Mouse (Mus musculus) hindbrain, embryonic 14.5 days (tissue): ENCODE results near the gene Rgl1. TPM values are rescaled to one million over a fixed set of nuclear protein-coding genes. Genes with fewer than 3 reads are reported as not detected.

Source experiments
- ATAC-seq: fragments of 200-750 bp; cut with Nextera tagmentation; 2 replicates; pipeline ENCODE4 v1.8.0; 2017; ENCODE audit warnings: moderate number of reproducible peaks, mild to moderate bottlenecking, moderate TSS enrichment, moderate library complexity; ENCODE audit not compliant: low FRiP score
- DNase-seq: peaks from one replicate; pipeline ENCODE4 v3.0.0-alpha.2; 2015; ENCODE audit warnings: low spot score
- H3K27ac ChIP-seq: fragments of 300-500 bp; sonication (generic); 2 replicates; pipeline ENCODE4 v1.5.1; 2014; ENCODE audit warnings: mild to moderate bottlenecking, moderate library complexity
- H3K27me3 ChIP-seq: fragments of 300-500 bp; sonication (generic); 2 replicates; pipeline ENCODE4 v1.6.1; 2014; ENCODE audit warnings: mild to moderate bottlenecking, low read length, mixed read lengths; ENCODE audit not compliant: control insufficient read depth, insufficient read depth
- H3K36me3 ChIP-seq: fragments of 300-500 bp; sonication (generic); replicated peaks from 2 replicates; pipeline ENCODE4 v1.6.1; 2014; ENCODE audit not compliant: control insufficient read depth, insufficient read depth
- H3K4me1 ChIP-seq: fragments of 300-500 bp; sonication (generic); replicated peaks from 2 replicates; pipeline ENCODE4 v1.6.1; 2014; ENCODE audit warnings: antibody characterized with exemption, low read length, mixed read lengths; ENCODE audit not compliant: control insufficient read depth, insufficient read depth
- H3K4me2 ChIP-seq: fragments of 300-500 bp; sonication (generic); replicated peaks from 2 replicates; pipeline ENCODE4 v1.6.1; 2014; ENCODE audit warnings: mild to moderate bottlenecking, moderate library complexity
- H3K4me3 ChIP-seq: fragments of 300-500 bp; sonication (generic); replicated peaks from 2 replicates; pipeline ENCODE4 v1.5.1; 2014; ENCODE audit warnings: mild to moderate bottlenecking, low read length
- H3K9ac ChIP-seq: fragments of 300-500 bp; sonication (generic); 2 replicates; pipeline ENCODE4 v1.6.1; 2014
- H3K9me3 ChIP-seq: fragments of 300-500 bp; sonication (generic); 2 replicates; pipeline ENCODE4 v1.6.1; 2016; ENCODE audit warnings: low read length; ENCODE audit not compliant: control insufficient read depth
- WGBS: fragments of 180-500 bp; shearing (Covaris S2); extraction: QIAGEN DNeasy Blood & Tissue Kit; methylation state at CpG from one replicate; pipeline ENCODE4 v1.1.7; 2014; 5-methylcytosine and 5-hydroxymethylcytosine counted together
- polyA plus RNA-seq: library from polyadenylated mRNA; unstranded; fragments of >200 nt; fragmentation: Nextera tagmentation; extraction: Ambion mirVana; gene quantifications from 2 replicates; pipeline ENCODE4 v1.2.1, GENCODE M21; 2014

The Rgl1 gene
- polyA plus RNA-seq, 1 experiment from 2014 or later, result 20.9 TPM

DNA sequence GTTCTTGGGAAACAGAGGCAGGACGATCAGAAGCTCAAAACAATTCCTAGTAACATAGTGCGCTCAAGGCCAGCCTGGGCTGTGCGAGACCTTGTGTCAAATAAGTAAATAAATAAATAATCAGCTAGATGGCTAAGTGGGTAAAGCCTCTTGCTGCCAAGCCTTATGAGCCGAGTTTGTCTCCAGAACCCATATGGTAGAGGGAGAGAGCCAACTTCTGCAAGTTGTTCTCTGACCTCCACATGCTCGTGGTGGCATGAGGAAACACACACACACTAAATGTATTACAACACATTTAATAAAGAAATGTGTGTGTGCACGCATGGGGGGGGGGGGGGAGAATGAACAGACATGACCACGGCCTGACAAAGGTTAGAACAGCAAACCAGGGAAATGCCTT is 126.8 kb downstream of the Rgl1 start:
- peaks cover 6% of the 10 kb centered on the region; the same call in 1 of the 2 replicates for H3K4me1 ChIP-seq
- H3K27me3 ChIP-seq, result no peaks in the 10 kb centered on the region
- H3K9ac ChIP-seq, result no peak overlapping the region
- DNase-seq, result no peak
- H3K9me3 ChIP-seq, result no peaks in the 10 kb centered on the region
- no peaks in the 10 kb centered on the region for H3K36me3 ChIP-seq
- no peak for ATAC-seq
- H3K27ac ChIP-seq, result no peak overlapping the region
- no peak overlapping the region for H3K4me2 ChIP-seq
- WGBS, result 88% methylated on average over 7 of the region's 7 CpGs
- no peak overlapping the region for H3K4me3 ChIP-seq

DNA sequence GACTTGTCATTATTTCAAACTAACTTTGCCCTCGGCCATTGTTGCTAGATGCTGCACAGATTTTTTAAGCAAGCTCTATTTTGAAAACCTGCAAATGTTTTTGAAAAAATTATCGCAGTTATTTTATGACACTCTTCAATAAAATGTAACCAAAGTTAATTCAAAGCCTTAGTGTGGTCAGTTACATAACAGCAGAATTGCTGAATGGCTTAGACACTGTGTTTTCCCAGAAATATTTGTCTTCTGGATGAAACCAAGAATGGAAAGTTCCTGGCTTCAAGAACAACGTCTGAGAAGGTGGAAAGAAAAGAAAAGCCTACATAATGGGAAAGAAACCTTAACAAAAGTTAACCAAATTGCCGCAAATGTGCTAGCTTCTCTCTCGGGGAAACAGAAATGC is 131.5 kb downstream of the Rgl1 start:
- H3K27ac ChIP-seq, result no peak overlapping the region
- H3K36me3 ChIP-seq, result no peaks in the 10 kb centered on the region
- ATAC-seq (no peak), DNase-seq (no peak)
- no peak overlapping the region for H3K4me2 ChIP-seq
- no peaks in the 10 kb centered on the region for H3K4me1 ChIP-seq
- H3K4me3 ChIP-seq, result no peak overlapping the region
- H3K27me3 ChIP-seq, result no peaks in the 10 kb centered on the region
- H3K9me3 ChIP-seq, result no peaks in the 10 kb centered on the region
- 62% methylated on average over 5 of the region's 5 CpGs for WGBS
- H3K9ac ChIP-seq, result no peak overlapping the region

- ATAC-seq (no peak), DNase-seq (no peak)
- Histone ChIP-seq H3K9me3 (no peaks in the 10 kb centered on the region), H3K4me1 (peaks cover 5% of the 10 kb centered on the region), H3K27me3 (no peaks in the 10 kb centered on the region), H3K36me3 (no peaks in the 10 kb centered on the region), H3K4me2 (no peak overlapping the region), H3K27ac (no peak overlapping the region), H3K9ac (no peak overlapping the region), H3K4me3 (no peak overlapping the region)
- 21% methylated on average over 3 of the region's 3 CpGs for WGBS
Measured at GRCm38 (mm10) chr1:152629780-152630179, 136.4 kb downstream of the Rgl1 start.

DNA sequence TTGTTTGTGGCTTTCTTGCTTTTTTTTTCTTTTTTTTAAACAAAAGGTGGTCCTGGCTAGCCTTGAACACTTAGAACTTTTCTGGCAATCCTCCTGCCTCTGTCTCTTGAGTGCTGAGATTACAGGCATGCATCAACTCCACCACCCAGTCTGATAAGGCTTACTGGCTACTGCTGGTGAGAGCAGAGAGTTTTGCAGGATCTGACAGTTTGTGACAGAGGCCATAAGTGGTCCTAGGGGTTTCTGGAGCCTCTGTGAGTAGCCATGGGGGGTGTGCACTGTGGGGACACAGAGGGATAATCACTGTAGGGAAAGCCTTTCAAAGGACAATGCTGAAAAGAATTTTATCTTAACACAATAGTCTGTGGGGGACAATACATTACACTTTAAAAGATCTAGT is 140.5 kb downstream of the Rgl1 start:
- H3K9ac ChIP-seq, result peak overlapping the region; percentile 58
- no peaks in the 10 kb centered on the region for H3K27me3 ChIP-seq
- H3K9me3 ChIP-seq, result no peaks in the 10 kb centered on the region
- ATAC-seq, result no peak
- H3K4me2 ChIP-seq, result peak overlapping the region; percentile 76
- DNase-seq, result no peak
- H3K27ac ChIP-seq, result 0 out of 2 replicates have a peak overlapping the region, but pooled peaks have one; percentile 73
- peaks cover 5% of the 10 kb centered on the region for H3K4me1 ChIP-seq
- H3K4me3 ChIP-seq, result peak overlapping the region; percentile 45
- H3K36me3 ChIP-seq, result no peaks in the 10 kb centered on the region

- Histone ChIP-seq H3K9me3 (no peaks in the 10 kb centered on the region), H3K27ac (peak overlapping the region; percentile 73), H3K9ac (peak overlapping the region; percentile 58), H3K36me3 (no peaks in the 10 kb centered on the region), H3K4me3 (peak overlapping the region; percentile 45), H3K27me3 (no peaks in the 10 kb centered on the region), H3K4me1 (peaks cover 5% of the 10 kb centered on the region), H3K4me2 (peak overlapping the region; percentile 76)
- under 1% methylated on average over 61 of the region's 61 CpGs for WGBS
- ATAC-seq (peak; percentile 87), DNase-seq (peak; percentile 77)
Measured at GRCm38 (mm10) chr1:152624644-152625454, 141.3 kb downstream of the Rgl1 start.

GRCm38 (mm10) chr1:152623375-152624270 is 142.5 kb downstream of the Rgl1 start:
- no peak for ATAC-seq
- H3K4me1 ChIP-seq, result peaks cover 5% of the 10 kb centered on the region
- peak overlapping the region; percentile 45 for H3K4me3 ChIP-seq
- WGBS, result 36% methylated on average over 12 of the region's 12 CpGs
- peak overlapping the region; percentile 73; the same call in 1 of the 2 replicates for H3K27ac ChIP-seq
- DNase-seq, result peak; percentile 33
- no peaks in the 10 kb centered on the region for H3K36me3 ChIP-seq
- H3K27me3 ChIP-seq, result no peaks in the 10 kb centered on the region
- H3K4me2 ChIP-seq, result peak overlapping the region; percentile 76
- peak overlapping the region; percentile 58; the same call in 1 of the 2 replicates for H3K9ac ChIP-seq
- no peaks in the 10 kb centered on the region for H3K9me3 ChIP-seq

- Histone ChIP-seq H3K4me3 (no peak overlapping the region), H3K9me3 (no peaks in the 10 kb centered on the region)
- 84% methylated on average over 9 of the region's 9 CpGs for WGBS
Measured at GRCm38 (mm10) chr1:152622765-152623211, 143.4 kb downstream of the Rgl1 start.

GRCm38 (mm10) chr1:152621624-152622023 is 144.5 kb downstream of the Rgl1 start:
- no peak for DNase-seq
- 93% methylated on average over 4 of the region's 4 CpGs for WGBS
- Histone ChIP-seq H3K4me3 (no peak overlapping the region), H3K27ac (no peak overlapping the region), H3K9me3 (no peaks in the 10 kb centered on the region), H3K4me2 (no peak overlapping the region), H3K4me1 (peaks cover 5% of the 10 kb centered on the region), H3K36me3 (no peaks in the 10 kb centered on the region), H3K27me3 (no peaks in the 10 kb centered on the region), H3K9ac (no peak overlapping the region)
- ATAC-seq, result no peak

More at GRCm38 (mm10) chr1:152622765-152623211, 143.4 kb downstream of the Rgl1 start:
- Histone ChIP-seq H3K9ac (no peak overlapping the region), H3K27me3 (no peaks in the 10 kb centered on the region), H3K4me1 (peaks cover 5% of the 10 kb centered on the region), H3K36me3 (no peaks in the 10 kb centered on the region), H3K27ac (no peak overlapping the region), H3K4me2 (peak overlapping the region; percentile 76)
- DNase-seq (no peak), ATAC-seq (no peak)

- no peak for DNase-seq
- Histone ChIP-seq H3K36me3 (no peaks in the 10 kb centered on the region), H3K9ac (no peak overlapping the region), H3K4me1 (no peaks in the 10 kb centered on the region), H3K4me3 (no peak overlapping the region), H3K4me2 (no peak overlapping the region), H3K27me3 (no peaks in the 10 kb centered on the region), H3K9me3 (no peaks in the 10 kb centered on the region), H3K27ac (no peak overlapping the region)
- no peak for ATAC-seq
- WGBS, result 89% methylated on average over 9 of the region's 9 CpGs
Measured at GRCm38 (mm10) chr1:152619396-152619795, 146.8 kb downstream of the Rgl1 start.
